Mouse (Mus musculus): ENCODE measurements around the gene Jmjd8. TPM values are rescaled to one million over a fixed set of nuclear protein-coding genes. Genes with fewer than 3 reads are reported as not detected.

The Jmjd8 gene
- polyA plus RNA-seq (2014; fragmentation: Nextera tagmentation; extraction: Ambion mirVana) = 39.5 and 40.2 TPM in 2 replicates

DNA sequence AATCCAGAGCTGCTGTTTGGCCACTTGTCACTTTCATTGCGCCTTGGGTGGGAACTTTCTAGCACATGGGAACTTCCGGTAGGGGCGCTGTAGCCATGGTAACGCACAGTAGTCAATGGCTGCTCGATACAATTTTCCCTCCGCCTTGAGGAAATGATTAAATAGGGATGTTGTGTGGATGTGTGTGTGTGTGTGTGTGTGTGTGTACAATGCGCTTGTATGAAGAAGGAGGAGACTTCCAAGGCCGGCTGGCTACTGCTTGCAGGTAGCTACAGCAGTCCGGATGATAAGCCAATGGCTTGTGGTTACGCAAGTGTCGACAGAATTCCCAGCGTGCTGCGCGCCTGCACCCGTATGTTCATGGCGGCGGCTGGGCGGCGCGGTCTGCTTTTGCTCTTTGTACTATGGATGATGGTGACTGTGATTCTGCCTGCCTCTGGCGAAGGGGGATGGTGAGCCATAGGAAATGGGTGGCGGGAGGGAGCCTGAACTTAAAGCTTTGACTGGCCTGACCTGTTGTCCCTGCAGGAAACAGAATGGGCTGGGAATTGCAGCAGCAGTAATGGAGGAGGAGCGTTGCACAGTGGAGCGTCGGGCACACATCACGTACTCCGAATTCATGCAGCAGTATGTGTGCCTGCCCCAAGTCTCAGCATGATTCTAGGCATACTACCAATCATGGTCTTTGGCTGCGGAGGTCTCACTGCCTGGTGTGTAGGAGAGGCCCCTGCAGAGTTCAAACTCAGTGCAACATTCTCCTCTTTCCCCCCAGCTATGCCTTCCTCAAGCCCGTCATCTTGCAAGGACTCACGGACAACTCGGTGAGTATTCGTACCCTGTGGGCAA, at the start of gene Jmjd8:
Gene Jmjd8 (plus strand): TSS at position 156 of the 846 bp plus-strand sequence.
- Histone ChIP-seq H3K27me3 (replicated peaks; ENCODE audit: control insufficient read depth, insufficient read depth, low read length) (no peaks in the 10 kb centered on the region), H3K9me3 (ENCODE audit: control insufficient read depth, low read length) (no peaks in the 10 kb centered on the region), H3K4me3 (ENCODE audit: low read depth, low read length) (peak within 1 kb of the TSS; percentile 69), H3K36me3 (ENCODE audit: control insufficient read depth, insufficient read depth, low read length) (peaks cover 45% of the 10 kb centered on the region), H3K4me1 (replicated peaks; ENCODE audit: control insufficient read depth, insufficient read depth, low read length) (peaks cover 47% of the 10 kb centered on the region), H3K4me2 (ENCODE audit: low read length) (peak within 1 kb of the TSS; percentile 85), H3K27ac (ENCODE audit: low read depth) (peak within 1 kb of the TSS; percentile 82), H3K9ac (ENCODE audit: low read length) (peak within 1 kb of the TSS; percentile 68)
- WGBS = 1% methylated on average over 32 of the region's 32 CpGs
- ATAC-seq (replicated peaks; ENCODE audit: low FRiP score, low TSS enrichment, low read depth) (peak; percentile 32), DNase-seq (ENCODE audit: low spot score) (peak; percentile 90)

- Histone ChIP-seq H3K4me1 (replicated peaks; ENCODE audit: control insufficient read depth, insufficient read depth, low read length) (peaks cover 12% of the 10 kb centered on the region), H3K9ac (ENCODE audit: low read length) (no peak overlapping the region), H3K4me2 (ENCODE audit: low read length) (no peak overlapping the region), H3K9me3 (ENCODE audit: control insufficient read depth, low read length) (no peaks in the 10 kb centered on the region), H3K27me3 (replicated peaks; ENCODE audit: control insufficient read depth, insufficient read depth, low read length) (no peaks in the 10 kb centered on the region), H3K36me3 (ENCODE audit: control insufficient read depth, insufficient read depth, low read length) (peaks cover 45% of the 10 kb centered on the region), H3K27ac (ENCODE audit: low read depth) (no peak overlapping the region), H3K4me3 (ENCODE audit: low read depth, low read length) (no peak overlapping the region)
- WGBS = 67% methylated on average over 6 of the region's 6 CpGs
- ATAC-seq (replicated peaks; ENCODE audit: low FRiP score, low TSS enrichment, low read depth) (no peak), DNase-seq (ENCODE audit: low spot score) (no peak)
These were observed 47.3 kb upstream of the Jmjd8 start for GRCm38 (mm10) chr17:25781339-25781738.

DNA sequence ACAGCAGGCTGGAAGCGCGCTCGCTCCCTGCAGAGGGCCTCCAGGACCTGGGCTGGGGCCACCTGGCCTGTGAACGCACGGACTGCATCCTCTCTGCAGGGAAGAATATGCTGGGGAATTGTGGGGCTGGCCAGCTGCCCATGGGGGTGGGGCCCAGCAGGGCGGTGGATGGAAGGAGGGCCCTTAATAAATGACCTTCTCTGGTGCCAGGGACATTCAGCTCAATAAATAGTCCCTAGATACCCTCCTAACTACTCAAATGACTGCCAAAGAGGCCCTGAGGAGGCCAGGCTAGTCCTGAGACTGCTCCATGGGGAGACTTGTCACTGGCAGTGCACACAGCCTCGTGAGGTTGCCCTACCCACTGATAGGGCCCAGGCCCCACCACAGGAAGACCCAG, 45.6 kb upstream of the Jmjd8 start:
- WGBS = 75% methylated on average over 7 of the region's 7 CpGs
- no peak overlapping the region for H3K9ac ChIP-seq (ENCODE audit: low read length)
- ATAC-seq (replicated peaks; ENCODE audit: low FRiP score, low TSS enrichment, low read depth) (no peak), DNase-seq (ENCODE audit: low spot score) (no peak)
- no peaks in the 10 kb centered on the region for H3K27me3 ChIP-seq (replicated peaks; ENCODE audit: control insufficient read depth, insufficient read depth, low read length)
- peaks cover 12% of the 10 kb centered on the region for H3K4me1 ChIP-seq (replicated peaks; ENCODE audit: control insufficient read depth, insufficient read depth, low read length)
- H3K4me2 ChIP-seq (ENCODE audit: low read length) = no peak overlapping the region
- H3K9me3 ChIP-seq (ENCODE audit: control insufficient read depth, low read length) = no peaks in the 10 kb centered on the region
- H3K4me3 ChIP-seq (ENCODE audit: low read depth, low read length) = no peak overlapping the region
- H3K27ac ChIP-seq (ENCODE audit: low read depth) = no peak overlapping the region
- H3K36me3 ChIP-seq (ENCODE audit: control insufficient read depth, insufficient read depth, low read length) = peaks cover 46% of the 10 kb centered on the region

DNA sequence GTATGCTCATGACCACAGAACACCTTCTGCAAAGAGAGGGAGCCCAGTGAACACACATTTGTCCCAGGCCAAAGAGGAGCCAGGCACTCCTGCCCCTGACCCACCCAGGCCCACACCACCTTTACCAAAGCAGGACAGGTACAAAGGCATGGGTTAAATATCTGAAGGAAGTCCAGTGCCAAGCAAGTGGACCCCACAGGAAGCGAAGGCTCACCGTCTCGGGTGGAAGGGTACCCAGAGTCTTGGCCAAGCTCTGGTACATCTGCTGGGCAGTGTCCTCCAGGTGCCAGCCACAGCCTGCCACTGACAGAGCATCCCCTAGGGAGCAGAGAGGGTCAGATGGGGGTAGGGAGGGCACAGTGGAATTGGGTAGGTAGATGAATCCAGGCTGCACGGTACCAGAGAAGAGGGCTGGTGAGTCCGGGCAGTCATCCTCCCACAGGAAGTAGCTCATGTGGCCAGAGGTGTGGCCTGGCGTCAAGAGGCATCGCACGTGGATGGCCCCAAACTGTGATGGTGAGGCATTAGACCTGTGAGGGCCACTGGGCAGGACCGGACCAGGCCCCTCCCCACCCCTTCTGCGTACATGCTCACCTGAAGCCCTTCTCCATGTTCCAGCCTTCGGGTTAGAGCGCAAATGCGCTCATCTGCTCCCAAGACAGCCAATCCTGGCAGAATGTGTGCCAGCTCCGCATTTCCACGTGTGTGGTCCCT, 44.6 kb upstream of the Jmjd8 start:
- Histone ChIP-seq H3K4me1 (replicated peaks; ENCODE audit: control insufficient read depth, insufficient read depth, low read length) (peaks cover 12% of the 10 kb centered on the region), H3K4me3 (ENCODE audit: low read depth, low read length) (peak overlapping the region; percentile 94; the same call in 1 of the 2 replicates), H3K9me3 (ENCODE audit: control insufficient read depth, low read length) (no peaks in the 10 kb centered on the region), H3K4me2 (ENCODE audit: low read length) (peak overlapping the region; percentile 94), H3K27me3 (replicated peaks; ENCODE audit: control insufficient read depth, insufficient read depth, low read length) (no peaks in the 10 kb centered on the region), H3K36me3 (ENCODE audit: control insufficient read depth, insufficient read depth, low read length) (peaks cover 53% of the 10 kb centered on the region), H3K27ac (ENCODE audit: low read depth) (no peak overlapping the region), H3K9ac (ENCODE audit: low read length) (no peak overlapping the region)
- 78% methylated on average over 15 of the region's 15 CpGs for WGBS
- ATAC-seq (replicated peaks; ENCODE audit: low FRiP score, low TSS enrichment, low read depth) = no peak
- DNase-seq (ENCODE audit: low spot score) = no peak

DNA sequence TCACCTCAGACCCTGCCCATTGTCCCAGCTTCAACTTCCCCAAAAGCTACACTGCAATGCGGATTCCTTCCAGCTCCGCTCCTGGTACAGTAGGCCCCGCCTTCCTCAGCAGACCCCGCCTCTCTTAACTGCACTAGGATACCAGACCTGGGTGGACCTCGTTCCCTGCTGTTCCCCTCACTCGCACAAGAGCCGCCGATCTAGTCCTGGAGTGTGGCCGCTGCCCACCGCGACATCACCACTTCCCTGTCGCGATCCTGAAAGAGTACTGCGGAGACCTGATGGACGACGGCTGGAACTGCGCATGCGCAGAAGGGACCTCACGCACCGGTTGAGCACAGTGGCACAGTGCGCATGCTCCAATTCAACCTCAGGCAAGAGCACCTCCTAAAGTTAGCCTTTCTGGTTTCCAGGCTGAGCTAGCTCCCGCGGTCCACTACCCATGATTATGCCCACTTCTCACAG, 43.4 kb upstream of the Jmjd8 start, which contains the start of gene Haghl:
Gene Haghl (minus strand): TSS at position 393 of the 465 bp plus-strand sequence.
- Histone ChIP-seq H3K9me3 (ENCODE audit: control insufficient read depth, low read length) (no peaks in the 10 kb centered on the region), H3K4me2 (ENCODE audit: low read length) (peak within 1 kb of the TSS; percentile 94), H3K27ac (ENCODE audit: low read depth) (peak within 1 kb of the TSS; percentile 79), H3K27me3 (replicated peaks; ENCODE audit: control insufficient read depth, insufficient read depth, low read length) (no peaks in the 10 kb centered on the region), H3K9ac (ENCODE audit: low read length) (peak within 1 kb of the TSS; percentile 65), H3K4me1 (replicated peaks; ENCODE audit: control insufficient read depth, insufficient read depth, low read length) (peaks cover 12% of the 10 kb centered on the region), H3K4me3 (ENCODE audit: low read depth, low read length) (peak within 1 kb of the TSS; percentile 94), H3K36me3 (ENCODE audit: control insufficient read depth, insufficient read depth, low read length) (peaks cover 56% of the 10 kb centered on the region)
- WGBS = under 1% methylated on average over 23 of the region's 23 CpGs
- ATAC-seq (replicated peaks; ENCODE audit: low FRiP score, low TSS enrichment, low read depth) (peak; percentile 82), DNase-seq (ENCODE audit: low spot score) (peak; percentile 99)

GRCm38 (mm10) chr17:25786280-25786679, 42.4 kb upstream of the Jmjd8 start, which contains the start of gene Ccdc78:
Gene Ccdc78 (plus strand): TSS chr17:25786580.
- ATAC-seq (replicated peaks; ENCODE audit: low FRiP score, low TSS enrichment, low read depth) (no peak), DNase-seq (ENCODE audit: low spot score) (no peak)
- Histone ChIP-seq H3K27ac (ENCODE audit: low read depth) (peak within 1 kb of the TSS; percentile 79; the same call in 1 of the 2 replicates), H3K9me3 (ENCODE audit: control insufficient read depth, low read length) (no peaks in the 10 kb centered on the region), H3K4me2 (ENCODE audit: low read length) (peak within 1 kb of the TSS; percentile 94), H3K4me3 (ENCODE audit: low read depth, low read length) (peak within 1 kb of the TSS; percentile 94), H3K36me3 (ENCODE audit: control insufficient read depth, insufficient read depth, low read length) (peaks cover 50% of the 10 kb centered on the region), H3K4me1 (replicated peaks; ENCODE audit: control insufficient read depth, insufficient read depth, low read length) (peaks cover 18% of the 10 kb centered on the region), H3K9ac (ENCODE audit: low read length) (peak within 1 kb of the TSS; percentile 65), H3K27me3 (replicated peaks; ENCODE audit: control insufficient read depth, insufficient read depth, low read length) (no peaks in the 10 kb centered on the region)
- 80% methylated on average over 3 of the region's 3 CpGs for WGBS

DNA sequence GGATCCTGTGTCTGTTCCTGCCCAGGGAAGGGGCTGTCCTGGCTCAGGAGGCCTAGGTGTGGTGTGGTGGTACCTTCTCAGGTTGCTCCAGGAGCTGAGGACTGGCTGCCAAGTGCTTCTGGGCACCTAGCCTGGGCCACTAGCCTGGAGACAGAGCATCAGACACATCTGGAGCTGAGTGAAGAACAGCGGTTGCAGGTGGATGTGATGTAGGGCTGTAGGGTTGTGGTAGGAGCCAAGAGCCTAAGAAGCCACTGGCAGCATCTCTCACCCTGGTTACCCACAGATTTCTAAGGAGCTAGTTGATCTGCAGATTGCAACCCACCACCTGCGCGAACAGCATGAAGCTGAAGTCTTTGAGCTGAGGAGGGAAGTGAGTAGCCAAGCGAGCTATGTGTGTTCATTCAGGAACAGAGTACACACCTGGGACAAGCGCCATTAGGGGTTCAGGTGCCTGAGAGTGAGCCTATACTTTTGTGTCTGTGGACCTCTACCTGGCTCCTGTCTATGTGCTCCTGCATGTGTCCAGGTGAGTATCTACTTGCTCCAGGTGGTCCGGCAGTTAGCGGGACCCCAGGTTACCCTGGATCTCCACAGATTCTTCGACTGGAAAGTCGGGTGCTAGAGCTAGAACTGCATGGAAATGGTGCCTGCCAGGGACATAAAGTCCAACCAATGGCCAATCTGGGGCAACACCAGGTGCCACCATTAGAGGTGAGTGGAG, 41.7 kb upstream of the Jmjd8 start:
- 89% methylated on average over 9 of the region's 9 CpGs for WGBS
- H3K27me3 ChIP-seq (replicated peaks; ENCODE audit: control insufficient read depth, insufficient read depth, low read length) = no peaks in the 10 kb centered on the region
- H3K4me3 ChIP-seq (ENCODE audit: low read depth, low read length) = no peak overlapping the region
- DNase-seq (ENCODE audit: low spot score) = no peak
- H3K36me3 ChIP-seq (ENCODE audit: control insufficient read depth, insufficient read depth, low read length) = peaks cover 43% of the 10 kb centered on the region
- no peaks in the 10 kb centered on the region for H3K9me3 ChIP-seq (ENCODE audit: control insufficient read depth, low read length)
- peaks cover 23% of the 10 kb centered on the region for H3K4me1 ChIP-seq (replicated peaks; ENCODE audit: control insufficient read depth, insufficient read depth, low read length)
- no peak overlapping the region for H3K9ac ChIP-seq (ENCODE audit: low read length)
- H3K4me2 ChIP-seq (ENCODE audit: low read length) = no peak overlapping the region
- ATAC-seq (replicated peaks; ENCODE audit: low FRiP score, low TSS enrichment, low read depth) = no peak
- no peak overlapping the region for H3K27ac ChIP-seq (ENCODE audit: low read depth)

DNA sequence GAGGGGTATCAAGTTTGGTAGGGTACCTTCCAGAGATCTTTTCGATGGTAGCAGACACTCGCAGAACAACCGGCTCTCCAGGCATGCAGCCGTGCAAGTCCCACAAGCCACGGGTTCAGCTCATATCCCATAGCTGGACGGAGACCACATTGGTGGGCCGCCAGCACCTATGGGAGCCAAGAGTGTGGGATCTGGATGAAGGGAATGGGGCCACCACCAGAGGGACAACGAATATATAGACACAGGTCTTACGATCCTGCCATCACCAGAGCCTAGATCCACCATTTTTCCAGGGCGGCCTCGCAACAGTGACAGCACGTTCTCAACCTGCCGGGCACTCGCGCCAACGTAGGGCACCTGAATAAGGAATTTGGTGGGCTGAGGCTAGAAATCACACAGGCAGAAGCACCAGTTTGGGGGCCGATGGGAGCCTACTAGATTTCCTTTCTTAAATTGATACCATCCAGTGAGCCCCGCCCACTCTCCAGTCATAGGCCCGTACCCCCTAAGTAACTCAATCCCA, 37.3 kb upstream of the Jmjd8 start:
- Histone ChIP-seq H3K4me3 (ENCODE audit: low read depth, low read length) (peak overlapping the region; percentile 88), H3K4me1 (replicated peaks; ENCODE audit: control insufficient read depth, insufficient read depth, low read length) (peaks cover 30% of the 10 kb centered on the region), H3K36me3 (ENCODE audit: control insufficient read depth, insufficient read depth, low read length) (peaks cover 27% of the 10 kb centered on the region), H3K9ac (ENCODE audit: low read length) (peak overlapping the region; percentile 74), H3K4me2 (ENCODE audit: low read length) (peak overlapping the region; percentile 91), H3K27me3 (replicated peaks; ENCODE audit: control insufficient read depth, insufficient read depth, low read length) (no peaks in the 10 kb centered on the region), H3K9me3 (ENCODE audit: control insufficient read depth, low read length) (no peaks in the 10 kb centered on the region), H3K27ac (ENCODE audit: low read depth) (peak overlapping the region; percentile 98; the same call in 1 of the 2 replicates)
- ATAC-seq (replicated peaks; ENCODE audit: low FRiP score, low TSS enrichment, low read depth) (peak; percentile 3; the same call in 1 of the 2 replicates), DNase-seq (ENCODE audit: low spot score) (no peak)
- 27% methylated on average over 19 of the region's 19 CpGs for WGBS

Measured in intestine, embryonic 14.5 days (tissue).